Mouse (Mus musculus): ENCODE measurements at regions not wholly inside any gene's neighbourhood (a gene's known extent, or its start where the extent isn't known, plus 50 kb on each side); places are given as distances from the start of the nearest gene placed in this dataset.

- DNase-seq (ENCODE audit: low spot score), result no peak
These were observed 356.6 kb downstream of the Smarca1 start for GRCm38 (mm10) chrX:47536130-47536529.

- no peak for DNase-seq (ENCODE audit: low spot score)
These were observed 397.7 kb downstream of the Smarca1 start for GRCm38 (mm10) chrX:47495056-47495455.

GRCm38 (mm10) chrX:47482728-47483127 lies 410.0 kb downstream of the Smarca1 start:
- DNase-seq (ENCODE audit: low spot score), result no peak

- DNase-seq (ENCODE audit: low spot score), result no peak
These were observed 414.5 kb downstream of the Smarca1 start for GRCm38 (mm10) chrX:47478226-47478625.

- peak; percentile 18 for DNase-seq (ENCODE audit: low spot score)
These were observed 425.9 kb downstream of the Smarca1 start for GRCm38 (mm10) chrX:47466721-47467499.

GRCm38 (mm10) chrX:47461660-47462490 lies 430.9 kb downstream of the Smarca1 start:
- peak; percentile 0 for DNase-seq (ENCODE audit: low spot score)
